Mouse (Mus musculus): ENCODE measurements around the gene Thsd7b. TPM values are rescaled to one million over a fixed set of nuclear protein-coding genes. Genes with fewer than 3 reads are reported as not detected.

Thsd7b gene
- polyA plus RNA-seq, 1 experiment = 0.02 TPM

- TF ChIP-seq CEBPB (IDR thresholded peaks at IDR 0.05; ENCODE audit: low read depth) (no peak), MYOG (IDR thresholded peaks at IDR 0.05; ENCODE audit: control insufficient read depth, extremely low read depth, insufficient read length) (no peak)
These were observed 839.6 kb downstream of the Thsd7b start for GRCm38 (mm10) chr1:130112580-130113314.

DNA sequence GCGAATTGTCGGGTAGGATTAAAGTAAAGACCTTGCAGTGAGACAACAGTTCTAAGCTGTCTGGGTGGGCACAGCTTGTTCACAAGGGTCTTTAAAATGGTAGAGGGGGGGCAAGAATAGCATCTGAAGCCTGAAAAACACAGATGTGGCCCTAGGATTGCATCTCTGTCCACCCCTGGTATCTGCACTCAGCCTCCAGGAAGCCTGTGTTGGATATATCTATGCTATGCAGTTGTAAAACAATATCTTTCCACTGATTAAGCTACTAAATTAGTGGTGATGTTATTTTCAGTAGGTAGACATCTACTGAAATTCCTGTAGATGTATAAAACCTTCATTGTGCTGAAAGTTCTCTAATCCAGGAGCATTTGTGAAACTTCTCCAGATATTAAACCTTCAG lies 840.4 kb downstream of the Thsd7b start:
- Histone ChIP-seq H3K79me2 (ENCODE audit: control insufficient read depth, insufficient read depth) (no peaks in the 10 kb centered on the region), H3K4me3 (ENCODE audit: insufficient read depth, poor library complexity, severe bottlenecking) (no peak overlapping the region), H3K79me3 (ENCODE audit: low read depth) (no peaks in the 10 kb centered on the region), H3K36me3 (ENCODE audit: control insufficient read depth, insufficient read depth) (no peaks in the 10 kb centered on the region), H3ac (ENCODE audit: control insufficient read depth, insufficient read length, low read depth) (no peak overlapping the region), H3K27me3 (ENCODE audit: control insufficient read depth, insufficient read depth, insufficient read length) (no peaks in the 10 kb centered on the region)
- no peak for TF ChIP-seq FOSL1 (IDR thresholded peaks at IDR 0.05; ENCODE audit: insufficient read depth, low read length, poor library complexity, severe bottlenecking)
- TF ChIP-seq MYOG (IDR thresholded peaks at IDR 0.05; ENCODE audit: control insufficient read depth, extremely low read depth, insufficient read length) = no peak
- no peak for TF ChIP-seq MYOD1 (IDR thresholded peaks at IDR 0.05; ENCODE audit: control insufficient read depth, insufficient read length, low read depth)
- no peak for TF ChIP-seq CEBPB (IDR thresholded peaks at IDR 0.05; ENCODE audit: low read depth)
- TF ChIP-seq MAX (IDR thresholded peaks at IDR 0.05) = no peak
- TF ChIP-seq CTCF (IDR thresholded peaks at IDR 0.05; ENCODE audit: control insufficient read depth, insufficient read depth, insufficient read length) = no peak
- TF ChIP-seq USF1 (IDR thresholded peaks at IDR 0.05; ENCODE audit: low read depth) = no peak

More at GRCm38 (mm10) chr1:130112580-130113314, 839.6 kb downstream of the Thsd7b start:
- no peaks in the 10 kb centered on the region for H3K27me3 ChIP-seq (ENCODE audit: control insufficient read depth, insufficient read depth, insufficient read length)
- H3K4me3 ChIP-seq (ENCODE audit: insufficient read depth, poor library complexity, severe bottlenecking) = no peak overlapping the region
- no peaks in the 10 kb centered on the region for H3K79me2 ChIP-seq (ENCODE audit: control insufficient read depth, insufficient read depth)
- H3ac ChIP-seq (ENCODE audit: control insufficient read depth, insufficient read length, low read depth) = no peak overlapping the region
- H3K79me3 ChIP-seq (ENCODE audit: low read depth) = no peaks in the 10 kb centered on the region
- no peaks in the 10 kb centered on the region for H3K36me3 ChIP-seq (ENCODE audit: control insufficient read depth, insufficient read depth)

GRCm38 (mm10) chr1:130130901-130131300 lies 857.8 kb downstream of the Thsd7b start:
- H3ac ChIP-seq (ENCODE audit: control insufficient read depth, insufficient read length, low read depth) = no peak overlapping the region
- no peaks in the 10 kb centered on the region for H3K36me3 ChIP-seq (ENCODE audit: control insufficient read depth, insufficient read depth)
- H3K27me3 ChIP-seq (ENCODE audit: control insufficient read depth, insufficient read depth, insufficient read length) = no peaks in the 10 kb centered on the region
- TF ChIP-seq USF1 (IDR thresholded peaks at IDR 0.05; ENCODE audit: low read depth) (no peak), FOSL1 (IDR thresholded peaks at IDR 0.05; ENCODE audit: insufficient read depth, low read length, poor library complexity, severe bottlenecking) (no peak), CEBPB (IDR thresholded peaks at IDR 0.05; ENCODE audit: low read depth) (no peak), MAX (IDR thresholded peaks at IDR 0.05) (no peak), MYOD1 (IDR thresholded peaks at IDR 0.05; ENCODE audit: control insufficient read depth, insufficient read length, low read depth) (no peak), MYOG (IDR thresholded peaks at IDR 0.05; ENCODE audit: control insufficient read depth, extremely low read depth, insufficient read length) (no peak), CTCF (IDR thresholded peaks at IDR 0.05; ENCODE audit: control insufficient read depth, insufficient read depth, insufficient read length) (no peak)
- no peaks in the 10 kb centered on the region for H3K79me3 ChIP-seq (ENCODE audit: low read depth)
- H3K79me2 ChIP-seq (ENCODE audit: control insufficient read depth, insufficient read depth) = no peaks in the 10 kb centered on the region
- H3K4me3 ChIP-seq (ENCODE audit: insufficient read depth, poor library complexity, severe bottlenecking) = no peak overlapping the region

GRCm38 (mm10) chr1:130166187-130166586 lies 893.1 kb downstream of the Thsd7b start:
- H3K36me3 ChIP-seq (ENCODE audit: control insufficient read depth, insufficient read depth) = no peaks in the 10 kb centered on the region
- H3K27me3 ChIP-seq (ENCODE audit: control insufficient read depth, insufficient read depth, insufficient read length) = no peaks in the 10 kb centered on the region
- H3K4me3 ChIP-seq (ENCODE audit: insufficient read depth, poor library complexity, severe bottlenecking) = no peak overlapping the region
- no peaks in the 10 kb centered on the region for H3K79me3 ChIP-seq (ENCODE audit: low read depth)
- TF ChIP-seq MYOG (IDR thresholded peaks at IDR 0.05; ENCODE audit: control insufficient read depth, extremely low read depth, insufficient read length) = no peak
- no peak overlapping the region for H3ac ChIP-seq (ENCODE audit: control insufficient read depth, insufficient read length, low read depth)
- no peaks in the 10 kb centered on the region for H3K79me2 ChIP-seq (ENCODE audit: control insufficient read depth, insufficient read depth)

DNA sequence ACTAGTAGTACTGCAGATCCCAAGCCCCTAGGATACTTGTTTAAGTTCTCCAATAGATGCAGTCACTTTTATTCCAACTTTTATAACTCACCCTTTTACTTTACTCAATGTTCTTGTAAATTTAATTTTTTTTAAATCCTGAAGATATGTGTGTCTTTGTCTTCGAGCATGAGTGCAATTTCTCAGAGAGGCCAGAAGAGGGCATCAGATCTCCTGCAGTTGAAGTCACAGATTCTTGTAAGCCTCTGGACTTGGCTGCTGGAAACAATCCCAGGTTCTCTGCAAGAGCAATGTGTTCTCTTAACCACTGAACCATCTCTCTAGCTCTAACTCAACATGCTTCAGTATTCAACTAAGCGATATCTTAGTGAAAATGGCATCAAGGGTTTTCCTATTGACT lies 894.2 kb downstream of the Thsd7b start:
- no peak overlapping the region for H3ac ChIP-seq (ENCODE audit: control insufficient read depth, insufficient read length, low read depth)

DNA sequence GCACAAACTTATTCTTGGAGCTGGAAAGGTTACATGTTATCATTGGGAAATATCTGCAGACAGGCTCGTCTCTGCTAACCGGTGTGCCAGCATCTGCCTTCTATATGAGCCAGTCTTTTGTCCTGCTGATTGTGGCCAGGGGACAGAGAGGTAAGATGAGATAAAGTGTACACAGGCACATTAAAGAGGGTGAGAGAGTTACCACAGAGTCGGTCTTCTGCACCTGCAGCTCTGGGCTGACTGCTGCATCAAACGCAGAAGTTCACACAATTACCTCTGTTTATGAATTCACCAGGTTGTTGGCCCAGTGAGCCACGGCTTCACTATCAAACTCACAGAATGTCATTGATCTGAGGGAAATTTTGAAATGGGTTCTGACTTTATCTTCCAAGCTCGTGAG lies 896.8 kb downstream of the Thsd7b start:
- H3K79me3 ChIP-seq (ENCODE audit: low read depth) = no peaks in the 10 kb centered on the region
- no peaks in the 10 kb centered on the region for H3K27me3 ChIP-seq (ENCODE audit: control insufficient read depth, insufficient read depth, insufficient read length)

More for the DNA sequence above, 894.2 kb downstream of the Thsd7b start:
- no peaks in the 10 kb centered on the region for H3K79me3 ChIP-seq (ENCODE audit: low read depth)
- H3K4me3 ChIP-seq (ENCODE audit: insufficient read depth, poor library complexity, severe bottlenecking) = no peak overlapping the region
- no peaks in the 10 kb centered on the region for H3K36me3 ChIP-seq (ENCODE audit: control insufficient read depth, insufficient read depth)
- no peak for TF ChIP-seq MYOD1 (IDR thresholded peaks at IDR 0.05; ENCODE audit: control insufficient read depth, insufficient read length, low read depth)
- TF ChIP-seq CTCF (IDR thresholded peaks at IDR 0.05; ENCODE audit: control insufficient read depth, insufficient read depth, insufficient read length) = no peak
- TF ChIP-seq MYOG (IDR thresholded peaks at IDR 0.05; ENCODE audit: control insufficient read depth, extremely low read depth, insufficient read length) = no peak
- no peaks in the 10 kb centered on the region for H3K27me3 ChIP-seq (ENCODE audit: control insufficient read depth, insufficient read depth, insufficient read length)
- H3K79me2 ChIP-seq (ENCODE audit: control insufficient read depth, insufficient read depth) = no peaks in the 10 kb centered on the region

More for the DNA sequence above, 896.8 kb downstream of the Thsd7b start:
- Histone ChIP-seq H3K4me3 (ENCODE audit: insufficient read depth, poor library complexity, severe bottlenecking) (no peak overlapping the region), H3K79me2 (ENCODE audit: control insufficient read depth, insufficient read depth) (no peaks in the 10 kb centered on the region), H3K36me3 (ENCODE audit: control insufficient read depth, insufficient read depth) (no peaks in the 10 kb centered on the region), H3ac (ENCODE audit: control insufficient read depth, insufficient read length, low read depth) (no peak overlapping the region)
- TF ChIP-seq FOSL1 (IDR thresholded peaks at IDR 0.05; ENCODE audit: insufficient read depth, low read length, poor library complexity, severe bottlenecking) (no peak), MYOD1 (IDR thresholded peaks at IDR 0.05; ENCODE audit: control insufficient read depth, insufficient read length, low read depth) (no peak), CEBPB (IDR thresholded peaks at IDR 0.05; ENCODE audit: low read depth) (no peak), MAX (IDR thresholded peaks at IDR 0.05) (no peak), CTCF (IDR thresholded peaks at IDR 0.05; ENCODE audit: control insufficient read depth, insufficient read depth, insufficient read length) (no peak), USF1 (IDR thresholded peaks at IDR 0.05; ENCODE audit: low read depth) (no peak), MYOG (IDR thresholded peaks at IDR 0.05; ENCODE audit: control insufficient read depth, extremely low read depth, insufficient read length) (no peak)

Data from C2C12 (cell line).